Mouse (Mus musculus) lung, postnatal 0 days (tissue): ENCODE data around the gene Cops8.

Source experiments
- CTCF ChIP-seq: IDR thresholded peaks from 2 replicates; pipeline ENCODE4 v1.5.1; 2016; ENCODE audit warnings: antibody characterized with exemption, mild to moderate bottlenecking
- EP300 ChIP-seq: IDR thresholded peaks from 2 replicates; pipeline ENCODE4 v1.6.1; 2016; ENCODE audit warnings: antibody characterized with exemption, mild to moderate bottlenecking, control low read depth

GRCm38 (mm10) chr1:90563945-90564344 lies 38.8 kb upstream of the Cops8 start:
- TF ChIP-seq CTCF = no peak
- no peak for TF ChIP-seq EP300
